Mouse (Mus musculus): ENCODE measurements around the gene Rbfox3. TPM values are rescaled to one million over a fixed set of nuclear protein-coding genes. Genes with fewer than 3 reads are reported as not detected.

Rbfox3 gene
- polyA plus RNA-seq, 1 experiment from 2014 or later, result 0.60 TPM

GRCm38 (mm10) chr11:118481231-118481630, 430.2 kb downstream of the Rbfox3 start:
- 94% methylated on average over 11 of the region's 11 CpGs for WGBS
- Histone ChIP-seq H3K9me3 (no peaks in the 10 kb centered on the region), H3K4me1 (peaks cover 37% of the 10 kb centered on the region), H3K27me3 (ENCODE audit: insufficient read depth, poor library complexity, severe bottlenecking) (0 out of 2 replicates have a peak, but pooled peaks cover 17% of the 10 kb centered on the region), H3K27ac (no peak overlapping the region), H3K36me3 (peaks cover 36% of the 10 kb centered on the region), H3K4me3 (no peak overlapping the region)
- no peak for DNase-seq (ENCODE audit: low spot score)

GRCm38 (mm10) chr11:118479776-118480175, 431.6 kb downstream of the Rbfox3 start:
- Histone ChIP-seq H3K36me3 (peaks cover 22% of the 10 kb centered on the region), H3K27ac (no peak overlapping the region), H3K27me3 (ENCODE audit: insufficient read depth, poor library complexity, severe bottlenecking) (0 out of 2 replicates have a peak, but pooled peaks cover 3% of the 10 kb centered on the region), H3K4me1 (peaks cover 25% of the 10 kb centered on the region), H3K9me3 (no peaks in the 10 kb centered on the region), H3K4me3 (no peak overlapping the region)
- WGBS, result 78% methylated on average over 12 of the region's 12 CpGs
- DNase-seq (ENCODE audit: low spot score), result no peak

- H3K9me3 ChIP-seq, result no peaks in the 10 kb centered on the region
- peaks cover 11% of the 10 kb centered on the region; the same call in 1 of the 2 replicates for H3K36me3 ChIP-seq
- peak within 1 kb of the TSS; percentile 90 for H3K4me3 ChIP-seq
- H3K27me3 ChIP-seq (ENCODE audit: insufficient read depth, poor library complexity, severe bottlenecking), result no peaks in the 10 kb centered on the region
- H3K27ac ChIP-seq, result peak within 1 kb of the TSS; percentile 90
- under 1% methylated on average over 57 of the region's 57 CpGs for WGBS
- DNase-seq (ENCODE audit: low spot score), result peak; percentile 99
- H3K4me1 ChIP-seq, result peaks cover 14% of the 10 kb centered on the region
These were observed 434.7 kb downstream of the Rbfox3 start, which contains the start of gene Engase for GRCm38 (mm10) chr11:118476396-118477373. Engase (plus strand) TSS chr11:118476829.

GRCm38 (mm10) chr11:118475496-118476083, 435.8 kb downstream of the Rbfox3 start:
- peaks cover 13% of the 10 kb centered on the region for H3K4me1 ChIP-seq
- H3K36me3 ChIP-seq, result 0 out of 2 replicates have a peak, but pooled peaks cover 5% of the 10 kb centered on the region
- no peak overlapping the region for H3K4me3 ChIP-seq
- H3K9me3 ChIP-seq, result no peaks in the 10 kb centered on the region
- no peak overlapping the region for H3K27ac ChIP-seq
- WGBS, result 83% methylated on average over 7 of the region's 7 CpGs
- no peak for DNase-seq (ENCODE audit: low spot score)
- no peaks in the 10 kb centered on the region for H3K27me3 ChIP-seq (ENCODE audit: insufficient read depth, poor library complexity, severe bottlenecking)

GRCm38 (mm10) chr11:118473842-118474500, 437.4 kb downstream of the Rbfox3 start:
- DNase-seq (ENCODE audit: low spot score), result no peak
- Histone ChIP-seq H3K4me3 (no peak overlapping the region), H3K27ac (no peak overlapping the region), H3K4me1 (peaks cover 23% of the 10 kb centered on the region), H3K27me3 (ENCODE audit: insufficient read depth, poor library complexity, severe bottlenecking) (no peaks in the 10 kb centered on the region), H3K36me3 (0 out of 2 replicates have a peak, but pooled peaks cover under 1% of the 10 kb centered on the region), H3K9me3 (no peaks in the 10 kb centered on the region)
- 76% methylated on average over 6 of the region's 6 CpGs for WGBS

GRCm38 (mm10) chr11:118473161-118473560, 438.2 kb downstream of the Rbfox3 start:
- no peak overlapping the region for H3K4me3 ChIP-seq
- DNase-seq (ENCODE audit: low spot score), result no peak
- no peak overlapping the region for H3K27ac ChIP-seq
- 81% methylated on average over 1 of the region's 1 CpGs for WGBS
- no peaks in the 10 kb centered on the region for H3K9me3 ChIP-seq
- no peaks in the 10 kb centered on the region for H3K27me3 ChIP-seq (ENCODE audit: insufficient read depth, poor library complexity, severe bottlenecking)
- peaks cover 23% of the 10 kb centered on the region for H3K4me1 ChIP-seq
- H3K36me3 ChIP-seq, result no peaks in the 10 kb centered on the region

- no peak overlapping the region for H3K4me3 ChIP-seq
- H3K27ac ChIP-seq, result no peak overlapping the region
- 89% methylated on average over 13 of the region's 13 CpGs for WGBS
- H3K9me3 ChIP-seq, result no peaks in the 10 kb centered on the region
- H3K36me3 ChIP-seq, result no peaks in the 10 kb centered on the region
- peaks cover 16% of the 10 kb centered on the region for H3K4me1 ChIP-seq
- no peak for DNase-seq (ENCODE audit: low spot score)
- no peaks in the 10 kb centered on the region for H3K27me3 ChIP-seq (ENCODE audit: insufficient read depth, poor library complexity, severe bottlenecking)
These were observed 439.7 kb downstream of the Rbfox3 start for GRCm38 (mm10) chr11:118471676-118472075.

GRCm38 (mm10) chr11:118470234-118470966, 441.0 kb downstream of the Rbfox3 start:
- no peak overlapping the region for H3K4me3 ChIP-seq
- H3K9me3 ChIP-seq, result no peaks in the 10 kb centered on the region
- H3K36me3 ChIP-seq, result no peaks in the 10 kb centered on the region
- DNase-seq (ENCODE audit: low spot score), result no peak
- no peaks in the 10 kb centered on the region for H3K27me3 ChIP-seq (ENCODE audit: insufficient read depth, poor library complexity, severe bottlenecking)
- 32% methylated on average over 12 of the region's 12 CpGs for WGBS
- no peak overlapping the region for H3K27ac ChIP-seq
- H3K4me1 ChIP-seq, result peaks cover 16% of the 10 kb centered on the region

GRCm38 (mm10) chr11:118469509-118470160, 441.8 kb downstream of the Rbfox3 start:
- Histone ChIP-seq H3K36me3 (no peaks in the 10 kb centered on the region), H3K9me3 (no peaks in the 10 kb centered on the region), H3K4me3 (no peak overlapping the region), H3K27ac (no peak overlapping the region), H3K27me3 (ENCODE audit: insufficient read depth, poor library complexity, severe bottlenecking) (no peaks in the 10 kb centered on the region), H3K4me1 (peaks cover 16% of the 10 kb centered on the region)
- WGBS, result 84% methylated on average over 10 of the region's 10 CpGs
- DNase-seq (ENCODE audit: low spot score), result no peak

- Histone ChIP-seq H3K27me3 (ENCODE audit: insufficient read depth, poor library complexity, severe bottlenecking) (no peaks in the 10 kb centered on the region), H3K27ac (no peak overlapping the region), H3K4me3 (no peak overlapping the region), H3K36me3 (no peaks in the 10 kb centered on the region), H3K9me3 (no peaks in the 10 kb centered on the region), H3K4me1 (peaks cover 16% of the 10 kb centered on the region)
- whole genome bisulfite sequencing, result 45% methylated on average over 11 of the region's 11 CpGs
- DNase-seq (ENCODE audit: low spot score), result no peak
These were observed 443.9 kb downstream of the Rbfox3 start for GRCm38 (mm10) chr11:118467441-118468035.

- H3K4me1 ChIP-seq, result peaks cover 13% of the 10 kb centered on the region
- WGBS, result 59% methylated on average over 6 of the region's 6 CpGs
- H3K4me3 ChIP-seq, result no peak overlapping the region
- no peaks in the 10 kb centered on the region for H3K27me3 ChIP-seq (ENCODE audit: insufficient read depth, poor library complexity, severe bottlenecking)
- H3K27ac ChIP-seq, result no peak overlapping the region
- H3K9me3 ChIP-seq, result no peaks in the 10 kb centered on the region
- no peaks in the 10 kb centered on the region for H3K36me3 ChIP-seq
- DNase-seq (ENCODE audit: low spot score), result no peak
These were observed 451.1 kb downstream of the Rbfox3 start for GRCm38 (mm10) chr11:118460280-118460679.

All from heart, embryonic 10.5 days (tissue).